Mouse (Mus musculus) lung, postnatal 0 days (tissue): ENCODE data around the gene Smim20. TPM values are rescaled to one million over a fixed set of nuclear protein-coding genes. Genes with fewer than 3 reads are reported as not detected.

Experiments
- ATAC-seq: fragments of 200-750 bp; cut with Nextera tagmentation; 2 replicates; pipeline ENCODE4 v1.8.0; 2017; ENCODE audit warnings: moderate library complexity
- DNase-seq: peaks from one replicate; pipeline ENCODE4 v3.0.0-alpha.2; 2016; ENCODE audit warnings: low spot score
- H3K27ac ChIP-seq: fragments of 300-500 bp; sonication (generic); 2 replicates; pipeline ENCODE4 v1.5.1; 2014; ENCODE audit warnings: antibody characterized with exemption, mild to moderate bottlenecking, low read length, mixed read lengths
- H3K27me3 ChIP-seq: fragments of 300-500 bp; sonication (generic); replicated peaks from 2 replicates; pipeline ENCODE4 v1.6.1; 2014; ENCODE audit warnings: low read length, mixed read lengths; ENCODE audit not compliant: insufficient read depth
- H3K36me3 ChIP-seq: fragments of 300-500 bp; sonication (generic); 2 replicates; pipeline ENCODE4 v1.6.1; 2014; ENCODE audit warnings: low read length, mixed read lengths; ENCODE audit not compliant: insufficient read depth
- H3K4me1 ChIP-seq: fragments of 300-500 bp; sonication (generic); 2 replicates; pipeline ENCODE4 v1.6.1; 2014; ENCODE audit warnings: antibody characterized with exemption, low read depth, low read length, mixed read lengths; ENCODE audit not compliant: insufficient read depth
- H3K4me2 ChIP-seq: fragments of 300-500 bp; sonication (generic); replicated peaks from 2 replicates; pipeline ENCODE4 v1.6.1; 2014; ENCODE audit warnings: low read depth, mild to moderate bottlenecking, low read length, moderate library complexity, mixed read lengths
- H3K4me3 ChIP-seq: fragments of 300-500 bp; sonication (generic); 2 replicates; pipeline ENCODE4 v1.5.1; 2014; ENCODE audit warnings: low read depth, low read length
- H3K9ac ChIP-seq: fragments of 300-500 bp; sonication (generic); replicated peaks from 2 replicates; pipeline ENCODE4 v1.6.1; 2014; ENCODE audit warnings: low read depth, mild to moderate bottlenecking
- H3K9me3 ChIP-seq: fragments of 300-500 bp; sonication (generic); 2 replicates; pipeline ENCODE4 v1.6.1; 2016; ENCODE audit warnings: low read length, mixed read lengths
- CTCF ChIP-seq: IDR thresholded peaks from 2 replicates; pipeline ENCODE4 v1.5.1; 2016; ENCODE audit warnings: antibody characterized with exemption, mild to moderate bottlenecking
- EP300 ChIP-seq: IDR thresholded peaks from 2 replicates; pipeline ENCODE4 v1.6.1; 2016; ENCODE audit warnings: antibody characterized with exemption, mild to moderate bottlenecking, control low read depth
- WGBS: fragments of 180-500 bp; shearing (Covaris S2); extraction: QIAGEN DNeasy Blood & Tissue Kit; methylation state at CpG from one replicate; pipeline ENCODE4 v1.1.7; 2014; 5-methylcytosine and 5-hydroxymethylcytosine counted together
- polyA plus RNA-seq: library from polyadenylated mRNA; unstranded; fragments of >200 nt; fragmentation: Nextera tagmentation; extraction: Ambion mirVana; gene quantifications from 2 replicates; pipeline ENCODE4 v1.2.1, GENCODE M21; 2015

The Smim20 gene
- polyA plus RNA-seq, 1 experiment from 2014 or later: 88.2 TPM

GRCm38 (mm10) chr5:53259894-53260293 is 7.0 kb upstream of the Smim20 start:
- Histone ChIP-seq H3K4me1 (peaks cover 4% of the 10 kb centered on the region; the same call in 1 of the 2 replicates), H3K4me2 (no peak overlapping the region), H3K9me3 (no peaks in the 10 kb centered on the region), H3K9ac (no peak overlapping the region), H3K27me3 (peaks cover 6% of the 10 kb centered on the region; the same call in 1 of the 2 replicates), H3K36me3 (no peaks in the 10 kb centered on the region), H3K4me3 (no peak overlapping the region), H3K27ac (no peak overlapping the region)
- TF ChIP-seq CTCF (no peak), EP300 (no peak)
- ATAC-seq: no peak
- WGBS: 65% methylated on average over 5 of the region's 5 CpGs
- no peak for DNase-seq

GRCm38 (mm10) chr5:53261999-53262398 is 4.9 kb upstream of the Smim20 start:
- no peak for TF ChIP-seq CTCF
- TF ChIP-seq EP300: no peak
- H3K9ac ChIP-seq: no peak overlapping the region

GRCm38 (mm10) chr5:53264061-53264460 is 2.8 kb upstream of the Smim20 start:
- no peak for ATAC-seq
- H3K4me2 ChIP-seq: no peak overlapping the region
- WGBS: 58% methylated on average over 5 of the region's 5 CpGs
- no peaks in the 10 kb centered on the region for H3K27me3 ChIP-seq
- H3K9me3 ChIP-seq: no peaks in the 10 kb centered on the region
- H3K36me3 ChIP-seq: no peaks in the 10 kb centered on the region
- H3K27ac ChIP-seq: no peak overlapping the region
- H3K4me3 ChIP-seq: no peak overlapping the region
- no peak overlapping the region for H3K9ac ChIP-seq
- H3K4me1 ChIP-seq: peaks cover 5% of the 10 kb centered on the region; the same call in 1 of the 2 replicates
- no peak for DNase-seq
- TF ChIP-seq EP300: no peak
- no peak for TF ChIP-seq CTCF

More at GRCm38 (mm10) chr5:53261999-53262398, 4.9 kb upstream of the Smim20 start:
- H3K4me1 ChIP-seq: peaks cover 4% of the 10 kb centered on the region; the same call in 1 of the 2 replicates
- DNase-seq (no peak), ATAC-seq (no peak)
- no peak overlapping the region for H3K27ac ChIP-seq
- WGBS: 58% methylated on average over 10 of the region's 10 CpGs
- H3K9me3 ChIP-seq: no peaks in the 10 kb centered on the region
- H3K27me3 ChIP-seq: peaks cover 6% of the 10 kb centered on the region; the same call in 1 of the 2 replicates
- no peak overlapping the region for H3K4me3 ChIP-seq
- H3K36me3 ChIP-seq: no peaks in the 10 kb centered on the region
- H3K4me2 ChIP-seq: no peak overlapping the region

- peaks cover 5% of the 10 kb centered on the region; the same call in 1 of the 2 replicates for H3K4me1 ChIP-seq
- WGBS: 52% methylated on average over 12 of the region's 12 CpGs
- DNase-seq (no peak), ATAC-seq (no peak)
- no peak overlapping the region for H3K27ac ChIP-seq
- H3K9ac ChIP-seq: no peak overlapping the region
- no peak for TF ChIP-seq CTCF
- no peaks in the 10 kb centered on the region for H3K27me3 ChIP-seq
- H3K36me3 ChIP-seq: no peaks in the 10 kb centered on the region
- no peaks in the 10 kb centered on the region for H3K9me3 ChIP-seq
- no peak overlapping the region for H3K4me3 ChIP-seq
- H3K4me2 ChIP-seq: no peak overlapping the region
Observed at GRCm38 (mm10) chr5:53265740-53266139, 1.1 kb upstream of the Smim20 start.

GRCm38 (mm10) chr5:53266181-53266580 is 702 bp upstream of the Smim20 start:
- Histone ChIP-seq H3K4me2 (no peak overlapping the region), H3K9me3 (no peaks in the 10 kb centered on the region), H3K9ac (no peak overlapping the region), H3K4me1 (peaks cover 5% of the 10 kb centered on the region; the same call in 1 of the 2 replicates), H3K4me3 (no peak overlapping the region), H3K27me3 (no peaks in the 10 kb centered on the region), H3K27ac (no peak overlapping the region), H3K36me3 (no peaks in the 10 kb centered on the region)
- ATAC-seq: no peak
- TF ChIP-seq EP300: no peak
- TF ChIP-seq CTCF: no peak
- WGBS: 84% methylated on average over 4 of the region's 4 CpGs
- DNase-seq: no peak

GRCm38 (mm10) chr5:53268095-53268692 is 1.3 kb downstream of the Smim20 start:
- Histone ChIP-seq H3K4me1 (peaks cover 5% of the 10 kb centered on the region; the same call in 1 of the 2 replicates), H3K4me2 (no peak overlapping the region), H3K4me3 (no peak overlapping the region), H3K9ac (no peak overlapping the region), H3K27ac (no peak overlapping the region), H3K36me3 (no peaks in the 10 kb centered on the region), H3K9me3 (no peaks in the 10 kb centered on the region), H3K27me3 (no peaks in the 10 kb centered on the region)
- TF ChIP-seq EP300 (no peak), CTCF (peak; percentile 39)
- DNase-seq (no peak), ATAC-seq (no peak)
- WGBS: 64% methylated on average over 6 of the region's 6 CpGs
